Mouse (Mus musculus) MEL (cell line): ENCODE measurements around the gene Zic5.

ENCODE experiments used
- CTCF ChIP-seq, 3 experiments: IDR thresholded peaks in 2 of 3; conservative IDR thresholded peaks in 1 of 3; 2 replicates each; pipeline ENCODE4 v1.5.1; 2011 to 2012; ENCODE audit warnings: low read length in 3 of 3, low read depth in 2 of 3, mild to moderate bottlenecking in 2 of 3, improper control_type of control experiment in 1 of 3, inconsistent platforms in 1 of 3, mixed read lengths in 1 of 3, moderate library complexity in 1 of 3; ENCODE audit not compliant: control insufficient read depth in 1 of 3, insufficient read depth in 1 of 3, poor library complexity in 1 of 3, severe bottlenecking in 1 of 3
- EP300 ChIP-seq, 2 experiments: IDR thresholded peaks; 2 replicates each; pipeline ENCODE4 v1.6.1; 2011; ENCODE audit warnings: improper control_type of control experiment in 2 of 2, low read length in 2 of 2, low read depth in 1 of 2, mild to moderate bottlenecking in 1 of 2
- GATA1 ChIP-seq: IDR thresholded peaks from 2 replicates; pipeline ENCODE4 v1.6.1; 2011; ENCODE audit warnings: low read depth, low read length, improper control_type of control experiment
- MAFK ChIP-seq: IDR thresholded peaks from 2 replicates; pipeline ENCODE4 v1.6.1; 2011; ENCODE audit warnings: low read depth, mild to moderate bottlenecking, low read length, improper control_type of control experiment, borderline replicate concordance
- MXI1 ChIP-seq: IDR thresholded peaks from 2 replicates; pipeline ENCODE4 v1.6.1; 2011; ENCODE audit warnings: mild to moderate bottlenecking, low read depth, low read length, improper control_type of control experiment
- POLR2A ChIP-seq, 2 experiments: IDR thresholded peaks; 2 replicates each; pipeline ENCODE4 v1.6.1; 2011 to 2012; ENCODE audit warnings: low read length in 2 of 2, mild to moderate bottlenecking in 2 of 2, control low read depth in 1 of 2, improper control_type of control experiment in 1 of 2, low read depth in 1 of 2, moderate library complexity in 1 of 2; ENCODE audit not compliant: control insufficient read depth in 1 of 2, insufficient read depth in 1 of 2, poor library complexity in 1 of 2

GRCm38 (mm10) chr14:122432558-122432957 lies 32.9 kb downstream of the Zic5 start:
- TF ChIP-seq EP300 (IDR thresholded peaks at IDR 0.05; ENCODE audit: low read depth in 1 of 2, low read length in 2 of 2) (peak; percentile 81 to 90), MAFK (no peak), POLR2A (IDR thresholded peaks at IDR 0.05; ENCODE audit: control insufficient read depth in 1 of 2, insufficient read depth in 1 of 2, low read depth in 1 of 2, low read length in 2 of 2, poor library complexity in 1 of 2) (no peak), MXI1 (peak; percentile 50; the same call in 1 of the 2 replicates), GATA1 (peak; percentile 96), CTCF (IDR thresholded peaks at IDR 0.05 in 2 of 3, conservative IDR thresholded peaks at IDR 0.05 in 1 of 3; ENCODE audit: control insufficient read depth in 1 of 3, insufficient read depth in 1 of 3, low read depth in 2 of 3, low read length in 3 of 3, poor library complexity in 1 of 3, severe bottlenecking in 1 of 3) (no peak)
